Mouse (Mus musculus) testis, adult 2 months (tissue): ENCODE data around the gene Gm20538.

Experiments used
- CTCF ChIP-seq: fragments of 200-500 bp; IDR thresholded peaks from 2 replicates; pipeline ENCODE4 v1.5.1; 2012; ENCODE audit warnings: low read depth, mild to moderate bottlenecking, inconsistent platforms, low read length, moderate library complexity; ENCODE audit not compliant: control insufficient read depth, insufficient read depth, insufficient replicate concordance
- POLR2A ChIP-seq: fragments of 200-500 bp; IDR thresholded peaks from 2 replicates; pipeline ENCODE4 v1.6.1; 2012; ENCODE audit warnings: low read depth, mild to moderate bottlenecking, inconsistent platforms, low read length, moderate library complexity; ENCODE audit not compliant: control insufficient read depth

DNA sequence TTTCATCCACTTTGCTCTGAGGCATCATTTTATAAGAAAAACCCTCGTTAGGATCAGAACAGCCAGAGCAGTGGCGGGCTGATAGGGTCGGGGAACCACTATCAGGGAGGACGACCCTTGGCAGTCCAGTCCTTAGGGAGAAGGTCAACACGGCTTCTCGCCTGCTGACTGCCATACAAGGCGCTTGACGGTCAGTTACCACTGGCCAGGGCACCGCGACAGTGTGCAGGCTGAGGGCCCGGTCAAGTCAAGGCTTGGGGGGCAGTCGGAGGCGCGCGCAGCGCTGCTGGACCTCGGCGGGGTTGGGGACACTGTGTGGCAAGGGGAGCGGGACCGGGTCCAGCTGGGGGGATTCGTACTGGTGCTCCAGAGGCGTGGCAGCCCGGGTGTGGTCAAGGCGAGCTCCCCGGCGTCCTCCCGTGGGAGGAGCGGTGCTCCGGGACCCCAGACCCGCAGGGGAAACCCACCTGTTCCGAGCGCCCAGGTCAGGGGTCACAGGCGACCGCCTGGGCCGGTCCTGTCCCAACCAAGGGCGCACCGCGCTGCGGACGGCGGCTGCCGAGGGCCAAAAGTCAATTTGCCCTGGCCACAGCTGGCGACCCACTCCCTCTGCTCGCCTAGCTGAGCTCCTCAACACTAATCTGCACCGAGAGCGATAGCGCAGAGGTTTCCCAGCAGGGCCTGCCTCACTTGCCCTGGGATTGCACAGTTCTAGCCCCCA is 7.2 kb downstream of the Gm20538 start, which contains the start of gene Sec31b:
- no peak for TF ChIP-seq CTCF
- no peak for TF ChIP-seq POLR2A
